Mouse (Mus musculus) stomach, embryonic 14.5 days (tissue): ENCODE measurements around the gene Gdpd5. TPM values are rescaled to one million over a fixed set of nuclear protein-coding genes. Genes with fewer than 3 reads are reported as not detected.
A peak's percentile ranks its signal among the peaks of the same experiment; 100 is the strongest.

Experiments
- ATAC-seq: fragments of 200-750 bp; cut with Nextera tagmentation; 2 replicates; pipeline ENCODE4 v1.8.0; 2017; ENCODE audit warnings: low read depth, moderate TSS enrichment; ENCODE audit not compliant: insufficient number of reproducible peaks, insufficient read depth, low FRiP score
- H3K27ac ChIP-seq: fragments of 300-500 bp; sonication (generic); 2 replicates; pipeline ENCODE4 v1.5.1; 2014; ENCODE audit warnings: mild to moderate bottlenecking, low read length, moderate library complexity, mixed read lengths
- H3K27me3 ChIP-seq: fragments of 300-500 bp; sonication (generic); 2 replicates; pipeline ENCODE4 v1.6.1; 2014; ENCODE audit warnings: low read length, control low read depth, mixed read lengths; ENCODE audit not compliant: control insufficient read depth, insufficient read depth
- H3K36me3 ChIP-seq: fragments of 300-500 bp; sonication (generic); 2 replicates; pipeline ENCODE4 v1.6.1; 2014; ENCODE audit warnings: mild to moderate bottlenecking, control low read depth, low read length, moderate library complexity, mixed read lengths; ENCODE audit not compliant: control insufficient read depth, insufficient read depth
- H3K4me1 ChIP-seq: fragments of 300-500 bp; sonication (generic); 2 replicates; pipeline ENCODE4 v1.6.1; 2014; ENCODE audit warnings: low read length, control low read depth, mixed read lengths; ENCODE audit not compliant: control insufficient read depth, insufficient read depth
- H3K4me2 ChIP-seq: fragments of 300-500 bp; sonication (generic); replicated peaks from 2 replicates; pipeline ENCODE4 v1.6.1; 2014; ENCODE audit warnings: low read depth, low read length, control low read depth
- H3K4me3 ChIP-seq: fragments of 300-500 bp; sonication (generic); 2 replicates; pipeline ENCODE4 v1.5.1; 2014; ENCODE audit warnings: low read depth, low read length, control low read depth
- H3K9ac ChIP-seq: fragments of 300-500 bp; sonication (generic); replicated peaks from 2 replicates; pipeline ENCODE4 v1.6.1; 2014; ENCODE audit warnings: low read depth, mild to moderate bottlenecking, control low read depth, low read length, moderate library complexity, mixed read lengths
- H3K9me3 ChIP-seq: fragments of 300-500 bp; sonication (generic); 2 replicates; pipeline ENCODE4 v1.6.1; 2016; ENCODE audit warnings: low read depth, low read length, control low read depth; ENCODE audit not compliant: control insufficient read depth
- WGBS: fragments of 180-500 bp; shearing (Covaris S2); extraction: QIAGEN DNeasy Blood & Tissue Kit; methylation state at CpG from one replicate; pipeline ENCODE4 v1.1.7; 2014; 5-methylcytosine and 5-hydroxymethylcytosine counted together
- polyA plus RNA-seq: library from polyadenylated mRNA; unstranded; fragments of >200 nt; fragmentation: Nextera tagmentation; extraction: Ambion mirVana; gene quantifications from 2 replicates; pipeline ENCODE4 v1.2.1, GENCODE M21; 2014

Gdpd5 gene
- polyA plus RNA-seq, 1 experiment from 2014 or later = 22.7 TPM

- Histone ChIP-seq H3K4me2 (no peak overlapping the region), H3K4me1 (peaks cover 15% of the 10 kb centered on the region; the same call in 1 of the 2 replicates), H3K4me3 (no peak overlapping the region), H3K27me3 (no peaks in the 10 kb centered on the region), H3K9me3 (no peaks in the 10 kb centered on the region), H3K9ac (no peak overlapping the region), H3K36me3 (no peaks in the 10 kb centered on the region), H3K27ac (no peak overlapping the region)
- ATAC-seq = no peak
- 76% methylated on average over 12 of the region's 12 CpGs for WGBS
Measured at GRCm38 (mm10) chr7:99404031-99404735, 23.0 kb downstream of the Gdpd5 start.

GRCm38 (mm10) chr7:99405386-99406155 lies 24.4 kb downstream of the Gdpd5 start:
- no peak overlapping the region for H3K4me2 ChIP-seq
- no peaks in the 10 kb centered on the region for H3K27me3 ChIP-seq
- H3K9ac ChIP-seq = no peak overlapping the region
- no peak for ATAC-seq
- H3K4me1 ChIP-seq = peaks cover 25% of the 10 kb centered on the region; the same call in 1 of the 2 replicates
- H3K27ac ChIP-seq = no peak overlapping the region
- no peak overlapping the region for H3K4me3 ChIP-seq
- no peaks in the 10 kb centered on the region for H3K36me3 ChIP-seq
- 43% methylated on average over 8 of the region's 8 CpGs for WGBS
- no peaks in the 10 kb centered on the region for H3K9me3 ChIP-seq

- Histone ChIP-seq H3K27me3 (no peaks in the 10 kb centered on the region), H3K9ac (no peak overlapping the region), H3K27ac (no peak overlapping the region), H3K4me2 (no peak overlapping the region), H3K9me3 (no peaks in the 10 kb centered on the region), H3K36me3 (no peaks in the 10 kb centered on the region), H3K4me3 (no peak overlapping the region), H3K4me1 (peaks cover 18% of the 10 kb centered on the region; the same call in 1 of the 2 replicates)
- ATAC-seq = no peak
- 68% methylated on average over 2 of the region's 2 CpGs for WGBS
Measured at GRCm38 (mm10) chr7:99407598-99407997, 26.4 kb downstream of the Gdpd5 start.

GRCm38 (mm10) chr7:99409441-99410222 lies 28.4 kb downstream of the Gdpd5 start:
- Histone ChIP-seq H3K27me3 (no peaks in the 10 kb centered on the region), H3K36me3 (no peaks in the 10 kb centered on the region), H3K9ac (no peak overlapping the region), H3K4me3 (no peak overlapping the region), H3K9me3 (no peaks in the 10 kb centered on the region), H3K4me2 (no peak overlapping the region), H3K4me1 (peaks cover 18% of the 10 kb centered on the region; the same call in 1 of the 2 replicates), H3K27ac (peak overlapping the region; percentile 35; the same call in 1 of the 2 replicates)
- ATAC-seq = peak; percentile 11; the same call in 1 of the 2 replicates
- WGBS = 61% methylated on average over 8 of the region's 8 CpGs

GRCm38 (mm10) chr7:99410315-99410714 lies 29.1 kb downstream of the Gdpd5 start:
- WGBS = 76% methylated on average over 9 of the region's 9 CpGs
- no peaks in the 10 kb centered on the region for H3K9me3 ChIP-seq
- H3K27me3 ChIP-seq = no peaks in the 10 kb centered on the region
- no peak for ATAC-seq
- H3K27ac ChIP-seq = peak overlapping the region; percentile 35; the same call in 1 of the 2 replicates
- no peak overlapping the region for H3K9ac ChIP-seq
- peaks cover 18% of the 10 kb centered on the region; the same call in 1 of the 2 replicates for H3K4me1 ChIP-seq
- no peak overlapping the region for H3K4me2 ChIP-seq
- H3K4me3 ChIP-seq = no peak overlapping the region
- no peaks in the 10 kb centered on the region for H3K36me3 ChIP-seq

- Histone ChIP-seq H3K4me1 (peaks cover 18% of the 10 kb centered on the region; the same call in 1 of the 2 replicates), H3K9me3 (no peaks in the 10 kb centered on the region), H3K4me3 (no peak overlapping the region), H3K36me3 (no peaks in the 10 kb centered on the region), H3K27ac (no peak overlapping the region), H3K9ac (no peak overlapping the region), H3K27me3 (no peaks in the 10 kb centered on the region), H3K4me2 (no peak overlapping the region)
- no peak for ATAC-seq
- WGBS = 47% methylated on average over 6 of the region's 6 CpGs
Measured at GRCm38 (mm10) chr7:99411047-99411779, 30.0 kb downstream of the Gdpd5 start.

GRCm38 (mm10) chr7:99415045-99415444 lies 33.8 kb downstream of the Gdpd5 start:
- Histone ChIP-seq H3K36me3 (no peaks in the 10 kb centered on the region), H3K9me3 (no peaks in the 10 kb centered on the region), H3K4me3 (no peak overlapping the region), H3K27ac (0 out of 2 replicates have a peak overlapping the region, but pooled peaks have one; percentile 6), H3K4me2 (no peak overlapping the region), H3K27me3 (no peaks in the 10 kb centered on the region), H3K9ac (no peak overlapping the region), H3K4me1 (peaks cover 6% of the 10 kb centered on the region; the same call in 1 of the 2 replicates)
- no peak for ATAC-seq
- WGBS = 88% methylated on average over 4 of the region's 4 CpGs
